Mouse (Mus musculus) midbrain, embryonic 15.5 days (tissue): Measurements from ENCODE around the gene Rtn4r. TPM values are rescaled to one million over a fixed set of nuclear protein-coding genes. Genes with fewer than 3 reads are reported as not detected.

Experiments
- ATAC-seq: fragments of 200-750 bp; cut with Nextera tagmentation; replicated peaks from 2 replicates; pipeline ENCODE4 v1.8.0; 2017; ENCODE audit warnings: moderate TSS enrichment
- H3K27ac ChIP-seq: fragments of 300-500 bp; sonication (generic); 2 replicates; pipeline ENCODE4 v1.5.1; 2015; ENCODE audit warnings: mild to moderate bottlenecking, inconsistent platforms
- H3K27me3 ChIP-seq: fragments of 300-500 bp; sonication (generic); replicated peaks from 2 replicates; pipeline ENCODE4 v1.6.1; 2015; ENCODE audit warnings: inconsistent platforms
- H3K36me3 ChIP-seq: fragments of 300-500 bp; sonication (generic); replicated peaks from 2 replicates; pipeline ENCODE4 v1.6.1; 2015; ENCODE audit warnings: inconsistent platforms
- H3K4me1 ChIP-seq: fragments of 300-500 bp; sonication (generic); 2 replicates; pipeline ENCODE4 v1.6.1; 2015; ENCODE audit warnings: inconsistent platforms
- H3K4me2 ChIP-seq: fragments of 300-500 bp; sonication (generic); 2 replicates; pipeline ENCODE4 v1.6.1; 2015; ENCODE audit warnings: inconsistent platforms, mild to moderate bottlenecking, moderate library complexity
- H3K4me3 ChIP-seq: fragments of 300-500 bp; sonication (generic); 2 replicates; pipeline ENCODE4 v1.5.1; 2015; ENCODE audit warnings: mild to moderate bottlenecking, inconsistent platforms
- H3K9ac ChIP-seq: fragments of 300-500 bp; sonication (generic); 2 replicates; pipeline ENCODE4 v1.6.1; 2015; ENCODE audit warnings: mild to moderate bottlenecking, inconsistent platforms
- H3K9me3 ChIP-seq: fragments of 300-500 bp; sonication (generic); 2 replicates; pipeline ENCODE4 v1.6.1; 2016; ENCODE audit warnings: inconsistent platforms
- WGBS: fragments of 180-500 bp; shearing (Covaris S2); methylation state at CpG from one replicate; pipeline ENCODE4 v1.1.7; 2015; ENCODE audit warnings: mixed read lengths; 5-methylcytosine and 5-hydroxymethylcytosine counted together
- polyA plus RNA-seq: library from polyadenylated mRNA; unstranded; fragments of >200 nt; fragmentation: Nextera tagmentation; extraction: Ambion mirVana; gene quantifications from 2 replicates; pipeline ENCODE4 v1.2.1, GENCODE M21; 2015

Gene Rtn4r
- polyA plus RNA-seq, 1 experiment from 2014 or later, result 25.0 TPM

DNA sequence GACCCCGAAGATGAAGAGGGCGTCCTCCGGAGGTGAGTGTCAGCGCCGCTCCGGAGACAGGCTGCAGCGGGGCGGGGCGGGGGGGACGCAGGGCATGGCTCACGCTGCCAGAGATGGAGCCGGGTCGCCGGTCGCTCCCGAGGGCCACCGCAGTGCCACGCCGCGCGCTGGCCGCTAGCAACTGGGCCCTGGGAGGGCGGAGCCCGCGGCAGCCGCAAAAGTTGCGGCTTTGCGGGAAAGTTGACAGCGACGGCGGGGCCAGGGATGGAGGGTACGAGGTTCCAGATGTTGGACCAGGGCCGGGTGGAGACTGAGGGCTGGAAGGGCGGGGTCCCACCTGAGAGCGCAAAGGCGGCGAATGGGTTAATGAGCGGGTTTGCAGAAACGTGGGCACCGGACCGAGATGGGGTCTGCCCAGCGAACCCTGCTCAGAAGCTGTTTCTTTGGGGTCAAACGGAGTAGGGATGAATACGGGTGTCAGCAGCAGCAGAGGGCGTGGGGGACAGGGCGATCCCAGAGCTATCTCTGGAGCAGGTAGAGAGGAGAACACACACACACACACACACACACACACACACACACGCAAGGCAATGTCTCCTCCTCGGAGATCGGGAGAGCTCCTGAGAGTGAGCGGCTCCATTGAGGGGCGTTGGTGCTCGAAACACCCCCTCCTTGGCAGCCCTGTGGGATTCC, 575 bp downstream of the Rtn4r start:
- Histone ChIP-seq H3K4me2 (peak overlapping the region; percentile 77), H3K4me3 (peak overlapping the region; percentile 84), H3K27me3 (peaks cover 7% of the 10 kb centered on the region; the same call in 1 of the 2 replicates), H3K9me3 (no peaks in the 10 kb centered on the region), H3K4me1 (peaks cover 42% of the 10 kb centered on the region), H3K27ac (peak overlapping the region; percentile 88), H3K9ac (peak overlapping the region; percentile 85), H3K36me3 (no peaks in the 10 kb centered on the region)
- ATAC-seq, result peak; percentile 52
- WGBS, result 2% methylated on average over 51 of the region's 52 CpGs

DNA sequence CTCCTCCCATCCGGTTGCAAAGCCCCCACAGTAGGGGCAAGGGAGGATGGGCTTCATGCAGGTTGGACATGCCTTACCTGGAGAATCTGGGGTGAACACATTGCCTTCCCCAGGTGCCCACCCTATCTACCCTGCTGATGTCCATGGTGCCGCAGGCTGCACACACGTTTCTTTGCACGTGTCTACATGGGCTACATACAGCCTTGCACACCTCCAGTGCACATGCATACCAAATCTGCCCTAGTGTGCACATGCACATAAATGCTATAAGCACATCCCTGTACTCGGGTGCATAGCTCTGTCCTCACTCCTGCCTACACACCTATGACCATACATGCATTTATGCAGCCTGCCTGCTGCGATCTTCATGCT, 1.1 kb downstream of the Rtn4r start:
- Histone ChIP-seq H3K9me3 (no peaks in the 10 kb centered on the region), H3K9ac (peak overlapping the region; percentile 85), H3K27me3 (peaks cover 7% of the 10 kb centered on the region; the same call in 1 of the 2 replicates), H3K4me2 (peak overlapping the region; percentile 77), H3K36me3 (no peaks in the 10 kb centered on the region), H3K4me3 (peak overlapping the region; percentile 84), H3K4me1 (peaks cover 42% of the 10 kb centered on the region), H3K27ac (peak overlapping the region; percentile 88)
- 41% methylated on average over 6 of the region's 6 CpGs for WGBS
- peak; percentile 22 for ATAC-seq

DNA sequence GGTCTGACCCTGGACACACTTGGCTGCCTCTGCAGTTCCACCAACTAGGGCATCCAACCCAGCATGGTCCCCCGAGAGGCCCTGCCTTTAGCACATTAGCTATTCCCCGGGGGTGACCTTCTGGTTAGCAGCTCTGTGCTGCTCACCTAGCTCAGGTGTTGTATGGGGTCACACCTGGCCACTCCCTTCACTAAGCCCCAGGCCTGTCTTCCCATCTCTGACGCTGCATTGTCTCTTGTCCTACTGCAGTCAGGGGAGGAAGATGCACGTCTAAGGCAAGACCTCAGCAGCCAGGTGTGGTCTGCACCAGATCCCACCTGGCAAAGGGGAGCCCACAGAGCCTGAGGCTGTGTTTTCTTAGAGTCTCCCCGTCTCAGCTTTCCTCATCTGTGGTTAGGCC, 2.0 kb downstream of the Rtn4r start:
- ATAC-seq, result no peak
- Histone ChIP-seq H3K36me3 (no peaks in the 10 kb centered on the region), H3K27me3 (peaks cover 7% of the 10 kb centered on the region; the same call in 1 of the 2 replicates), H3K4me3 (peak overlapping the region; percentile 84), H3K27ac (no peak overlapping the region), H3K9me3 (no peaks in the 10 kb centered on the region), H3K4me1 (peaks cover 42% of the 10 kb centered on the region), H3K9ac (peak overlapping the region; percentile 24; the same call in 1 of the 2 replicates), H3K4me2 (peak overlapping the region; percentile 77)
- WGBS, result 60% methylated on average over 5 of the region's 5 CpGs

DNA sequence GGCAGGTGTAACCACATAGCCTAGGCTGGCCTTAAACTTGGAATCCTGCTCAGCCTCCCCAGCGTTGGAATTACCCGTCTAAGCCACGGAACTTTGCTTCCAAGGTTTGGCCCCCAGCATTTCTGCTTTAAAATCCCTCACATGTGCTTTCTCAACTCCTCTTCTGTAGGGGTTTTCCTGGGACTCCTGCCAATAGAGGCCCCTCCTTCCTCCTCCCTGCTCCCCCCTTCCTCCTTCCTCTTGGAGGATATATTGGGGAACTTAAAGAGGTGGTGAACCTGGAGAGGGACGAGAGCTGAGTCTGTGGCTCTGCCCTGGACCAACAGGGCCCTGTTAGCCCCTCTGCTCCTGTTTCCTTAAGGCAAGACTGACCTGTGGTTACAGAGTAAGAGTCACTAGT, 2.8 kb downstream of the Rtn4r start:
- H3K4me2 ChIP-seq, result no peak overlapping the region; the same call in 1 of the 2 replicates
- H3K9me3 ChIP-seq, result no peaks in the 10 kb centered on the region
- peaks cover 42% of the 10 kb centered on the region for H3K4me1 ChIP-seq
- 64% methylated on average over 4 of the region's 4 CpGs for WGBS
- H3K27ac ChIP-seq, result 0 out of 2 replicates have a peak overlapping the region, but pooled peaks have one; percentile 21
- 0 out of 2 replicates have a peak overlapping the region, but pooled peaks have one; percentile 0 for H3K4me3 ChIP-seq
- H3K27me3 ChIP-seq, result peaks cover 7% of the 10 kb centered on the region; the same call in 1 of the 2 replicates
- ATAC-seq, result no peak
- H3K36me3 ChIP-seq, result no peaks in the 10 kb centered on the region
- no peak overlapping the region for H3K9ac ChIP-seq

DNA sequence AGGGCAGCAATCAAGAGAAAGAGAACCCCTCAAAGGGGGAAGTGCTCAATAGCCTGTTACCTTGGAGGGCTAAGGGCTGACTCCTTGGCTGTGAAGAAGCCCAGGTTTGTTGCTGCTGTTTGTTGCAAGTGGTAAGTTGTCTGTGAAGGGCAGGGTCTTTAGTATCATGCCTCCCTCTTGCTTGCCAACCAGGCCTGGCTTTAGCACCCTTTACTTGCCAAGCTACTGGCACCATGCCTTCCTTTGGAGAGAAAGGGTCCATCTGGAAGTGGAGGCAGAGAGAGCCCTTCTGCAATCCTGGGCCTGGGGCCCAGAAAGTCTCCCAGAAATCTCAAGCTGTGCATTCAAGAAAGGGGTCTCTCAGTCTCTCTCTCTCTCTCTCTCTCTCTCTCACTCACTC, 3.3 kb downstream of the Rtn4r start:
- no peak for ATAC-seq
- H3K4me3 ChIP-seq, result no peak overlapping the region

DNA sequence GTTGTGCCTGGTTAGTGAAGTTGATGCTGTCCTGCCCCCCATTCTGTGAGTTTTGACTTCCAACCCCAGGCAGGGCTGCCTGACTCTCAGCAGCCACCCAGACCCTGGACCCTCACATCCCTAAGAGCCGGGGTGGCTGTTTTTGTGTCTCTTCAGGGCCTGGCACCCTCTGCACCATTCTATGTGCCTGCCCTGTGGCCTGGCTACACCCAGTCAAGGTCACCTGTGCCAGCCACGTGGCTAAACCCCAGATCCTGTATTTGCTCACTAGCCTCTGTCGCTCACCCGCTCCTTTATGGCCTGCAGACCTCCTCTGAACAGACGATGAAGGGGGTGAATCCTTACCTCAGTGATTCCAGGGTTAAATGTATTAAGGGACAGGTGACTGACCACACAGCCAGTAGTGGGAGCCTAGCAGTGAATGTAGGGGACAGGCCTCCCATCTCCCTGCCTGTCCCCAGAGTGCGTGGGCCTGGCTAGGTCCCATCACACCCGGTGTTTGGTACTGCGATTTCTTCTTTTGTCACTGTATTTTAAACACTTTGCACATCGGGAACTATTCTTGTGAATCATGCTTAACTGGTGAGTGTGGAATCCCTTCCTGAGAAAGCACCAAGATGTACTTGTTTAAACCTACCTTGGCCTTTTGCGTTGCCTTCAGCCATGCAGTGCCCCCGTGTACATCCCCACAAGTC, 4.0 kb downstream of the Rtn4r start:
- no peak overlapping the region for H3K4me3 ChIP-seq
- no peak for ATAC-seq
- no peak overlapping the region for H3K27ac ChIP-seq
- no peak overlapping the region for H3K9ac ChIP-seq
- peaks cover 42% of the 10 kb centered on the region for H3K4me1 ChIP-seq
- no peaks in the 10 kb centered on the region for H3K9me3 ChIP-seq
- H3K36me3 ChIP-seq, result no peaks in the 10 kb centered on the region
- peaks cover 3% of the 10 kb centered on the region; the same call in 1 of the 2 replicates for H3K27me3 ChIP-seq
- no peak overlapping the region for H3K4me2 ChIP-seq
- WGBS, result 86% methylated on average over 11 of the region's 11 CpGs

More for the DNA sequence above, 3.3 kb downstream of the Rtn4r start:
- 0 out of 2 replicates have a peak overlapping the region, but pooled peaks have one; percentile 21 for H3K27ac ChIP-seq
- no peaks in the 10 kb centered on the region for H3K36me3 ChIP-seq
- no peak overlapping the region; the same call in 1 of the 2 replicates for H3K4me2 ChIP-seq
- peaks cover 7% of the 10 kb centered on the region; the same call in 1 of the 2 replicates for H3K27me3 ChIP-seq
- no peak overlapping the region for H3K9ac ChIP-seq
- peaks cover 42% of the 10 kb centered on the region for H3K4me1 ChIP-seq
- no peaks in the 10 kb centered on the region for H3K9me3 ChIP-seq

DNA sequence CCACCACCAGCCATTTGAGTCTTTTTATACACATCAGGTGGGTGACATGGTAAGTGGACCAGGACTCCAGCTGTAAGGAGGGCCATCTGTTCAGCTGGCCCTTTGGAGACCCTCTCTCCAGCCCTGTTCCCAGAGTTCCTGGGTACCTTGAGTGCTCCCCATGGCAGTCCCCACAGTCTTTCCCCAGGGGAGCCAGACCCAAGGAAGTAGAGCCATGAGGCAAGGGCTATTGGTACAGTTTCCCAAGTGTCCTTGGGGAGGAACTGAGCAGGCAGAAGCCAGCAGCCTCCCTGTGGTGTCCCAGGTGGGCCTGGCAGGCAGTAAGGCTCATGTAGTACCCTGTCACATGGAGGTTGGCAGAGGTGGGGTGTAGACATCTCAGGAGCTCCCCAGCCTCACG, 4.6 kb downstream of the Rtn4r start:
- no peaks in the 10 kb centered on the region for H3K27me3 ChIP-seq
- no peak overlapping the region for H3K9ac ChIP-seq
- H3K27ac ChIP-seq, result no peak overlapping the region
- H3K9me3 ChIP-seq, result no peaks in the 10 kb centered on the region
- peaks cover 36% of the 10 kb centered on the region for H3K4me1 ChIP-seq
- no peak overlapping the region for H3K4me2 ChIP-seq
- H3K4me3 ChIP-seq, result no peak overlapping the region
- no peak for ATAC-seq
- no peaks in the 10 kb centered on the region for H3K36me3 ChIP-seq
- 72% methylated on average over 1 of the region's 1 CpGs for WGBS

DNA sequence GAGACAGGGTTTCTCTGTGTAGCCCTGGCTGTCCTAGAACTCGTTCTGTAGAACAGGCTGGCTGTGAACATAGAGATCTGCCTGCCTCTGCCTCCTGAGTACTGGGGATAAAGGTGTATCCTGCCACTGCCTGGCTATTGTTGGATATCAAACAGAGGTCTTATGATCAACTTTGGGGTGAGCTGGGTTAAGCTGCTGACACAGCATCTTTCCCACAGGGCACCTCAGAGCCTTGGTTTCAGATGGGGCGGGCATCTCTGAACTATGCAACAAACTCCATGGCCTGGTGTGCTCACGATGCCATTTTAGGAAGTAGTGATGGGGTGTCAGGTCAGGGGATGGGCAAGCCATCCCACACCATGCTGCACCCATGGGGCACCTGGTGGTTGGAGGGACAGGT, 5.1 kb downstream of the Rtn4r start:
- H3K27ac ChIP-seq, result no peak overlapping the region
- H3K4me1 ChIP-seq, result peaks cover 35% of the 10 kb centered on the region
- no peaks in the 10 kb centered on the region for H3K9me3 ChIP-seq
- no peaks in the 10 kb centered on the region for H3K27me3 ChIP-seq
- no peak for ATAC-seq
- H3K4me2 ChIP-seq, result no peak overlapping the region
- H3K36me3 ChIP-seq, result 0 out of 2 replicates have a peak, but pooled peaks cover 5% of the 10 kb centered on the region
- no peak overlapping the region for H3K9ac ChIP-seq
- H3K4me3 ChIP-seq, result no peak overlapping the region
- WGBS, result 93% methylated on average over 3 of the region's 3 CpGs

DNA sequence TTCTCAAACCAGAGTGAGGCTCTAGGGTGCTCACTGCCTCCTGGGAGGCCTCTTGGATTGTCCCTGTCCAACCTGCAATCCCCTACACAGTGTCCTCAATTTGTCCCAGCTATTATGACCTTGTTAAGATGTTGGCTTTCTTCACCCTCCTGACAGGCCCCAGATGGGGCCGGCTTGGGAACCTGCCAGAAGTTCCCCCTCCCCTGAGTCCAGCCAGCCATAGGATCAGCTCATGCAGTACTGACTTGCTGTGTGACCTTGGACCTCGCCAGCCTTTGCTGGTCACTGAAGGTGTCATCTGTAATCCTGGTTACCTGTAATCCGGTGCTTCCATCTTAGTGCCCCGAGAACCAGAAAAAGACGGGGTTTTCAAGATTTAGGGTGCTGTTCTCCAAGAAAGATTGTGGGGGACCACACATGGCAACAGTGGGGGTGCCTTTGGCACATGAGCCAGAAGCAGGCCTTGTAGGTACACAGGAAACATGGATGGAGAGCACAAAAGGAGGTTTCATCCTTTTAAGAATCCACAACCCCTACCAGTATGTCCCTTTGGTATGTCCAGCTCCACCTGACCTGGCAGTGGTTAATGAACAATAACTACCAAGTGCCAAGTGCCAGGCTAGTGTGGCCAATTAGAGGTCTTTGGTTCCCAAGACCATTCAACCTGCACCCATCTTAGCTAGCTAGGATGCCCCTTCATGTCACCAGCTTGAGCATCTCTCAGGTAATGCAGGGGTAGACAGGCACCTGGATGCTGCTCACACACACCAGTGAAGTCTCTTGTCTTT, 5.9 kb downstream of the Rtn4r start:
- WGBS, result 85% methylated on average over 5 of the region's 5 CpGs

DNA sequence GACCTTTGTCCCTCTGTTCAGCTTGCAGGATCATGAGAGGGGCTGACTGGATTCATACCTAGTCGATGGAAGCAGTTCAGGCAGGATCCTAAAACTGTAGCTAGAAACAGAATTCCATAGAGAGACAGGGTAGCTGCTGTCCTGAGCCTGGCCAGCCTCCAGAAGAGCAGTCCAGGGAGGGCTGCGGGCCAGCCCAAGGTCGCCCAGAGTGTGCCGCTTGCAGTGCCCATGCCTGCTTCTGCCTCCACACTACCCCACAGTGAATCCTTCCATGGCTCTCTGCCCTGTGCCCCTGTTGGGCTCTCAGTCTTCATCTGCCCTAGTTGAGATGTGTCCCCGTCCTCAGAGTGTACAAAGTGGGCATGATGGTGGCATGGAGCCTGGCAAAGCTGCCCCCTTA, 7.8 kb downstream of the Rtn4r start:
- Histone ChIP-seq H3K9me3 (no peaks in the 10 kb centered on the region), H3K4me2 (no peak overlapping the region), H3K4me1 (peaks cover 15% of the 10 kb centered on the region; the same call in 1 of the 2 replicates), H3K36me3 (0 out of 2 replicates have a peak, but pooled peaks cover 5% of the 10 kb centered on the region), H3K27me3 (no peaks in the 10 kb centered on the region), H3K27ac (no peak overlapping the region), H3K9ac (no peak overlapping the region), H3K4me3 (no peak overlapping the region)
- WGBS, result 82% methylated on average over 5 of the region's 5 CpGs
- ATAC-seq, result no peak

More for the DNA sequence above, 5.9 kb downstream of the Rtn4r start:
- Histone ChIP-seq H3K4me3 (no peak overlapping the region), H3K9ac (no peak overlapping the region), H3K4me2 (no peak overlapping the region), H3K27me3 (no peaks in the 10 kb centered on the region), H3K9me3 (no peaks in the 10 kb centered on the region), H3K27ac (no peak overlapping the region), H3K36me3 (0 out of 2 replicates have a peak, but pooled peaks cover 5% of the 10 kb centered on the region), H3K4me1 (peaks cover 31% of the 10 kb centered on the region)
- no peak for ATAC-seq

DNA sequence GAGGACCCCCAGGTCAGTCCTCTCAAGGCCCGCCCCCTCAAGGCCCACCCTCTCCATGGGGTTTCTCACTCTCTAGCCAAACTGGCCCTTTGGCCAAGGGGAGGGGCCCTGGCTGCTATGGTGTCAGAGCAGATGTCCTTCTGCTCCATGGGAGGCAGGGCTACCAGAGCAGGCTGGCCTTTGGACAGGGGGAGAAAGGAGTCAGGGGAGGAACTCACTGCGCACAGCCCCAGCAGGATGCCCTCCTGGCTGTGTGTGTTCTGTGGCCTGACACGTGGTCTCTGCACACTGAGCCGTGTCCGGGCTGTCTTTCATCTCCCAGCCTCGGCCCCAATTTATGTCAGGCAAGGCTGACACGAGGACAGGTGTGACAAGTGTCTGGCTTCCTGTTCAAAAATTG, 8.6 kb downstream of the Rtn4r start:
- 61% methylated on average over 7 of the region's 7 CpGs for WGBS
- no peak overlapping the region for H3K9ac ChIP-seq
- H3K27ac ChIP-seq, result no peak overlapping the region
- H3K36me3 ChIP-seq, result 0 out of 2 replicates have a peak, but pooled peaks cover 5% of the 10 kb centered on the region
- 0 out of 2 replicates have a peak, but pooled peaks have one; percentile 13 for ATAC-seq
- no peak overlapping the region for H3K4me2 ChIP-seq
- no peaks in the 10 kb centered on the region for H3K9me3 ChIP-seq
- no peaks in the 10 kb centered on the region for H3K27me3 ChIP-seq
- peaks cover 7% of the 10 kb centered on the region; the same call in 1 of the 2 replicates for H3K4me1 ChIP-seq
- no peak overlapping the region for H3K4me3 ChIP-seq

DNA sequence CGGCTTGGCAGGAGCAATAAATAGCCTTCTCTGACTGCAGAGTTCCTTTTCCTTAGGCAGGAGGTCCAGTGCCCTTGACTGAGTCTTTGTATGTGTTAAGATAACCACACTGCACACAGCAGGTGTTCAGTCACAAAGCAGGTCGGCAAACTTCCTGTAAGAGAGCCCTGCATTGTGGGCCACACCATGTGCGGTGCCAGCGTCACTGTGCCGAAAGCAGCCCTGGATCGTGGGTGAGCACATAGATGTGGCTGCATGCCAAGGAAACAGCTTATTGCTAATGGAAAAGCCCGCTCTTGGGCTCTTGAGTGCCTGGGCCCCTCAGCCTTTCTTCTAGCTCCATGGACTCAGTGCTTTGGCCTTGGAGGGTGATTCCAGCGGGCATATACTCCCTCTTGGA, 16.8 kb downstream of the Rtn4r start:
- H3K4me3 ChIP-seq, result no peak overlapping the region
- 50% methylated on average over 8 of the region's 8 CpGs for WGBS
- ATAC-seq, result no peak
- no peak overlapping the region for H3K4me2 ChIP-seq
- H3K4me1 ChIP-seq, result peaks cover 49% of the 10 kb centered on the region
- H3K27ac ChIP-seq, result 0 out of 2 replicates have a peak overlapping the region, but pooled peaks have one; percentile 26
- no peaks in the 10 kb centered on the region for H3K27me3 ChIP-seq
- H3K36me3 ChIP-seq, result no peaks in the 10 kb centered on the region
- no peak overlapping the region for H3K9ac ChIP-seq
- H3K9me3 ChIP-seq, result no peaks in the 10 kb centered on the region
